Mouse (Mus musculus) adrenal gland, adult (tissue): ENCODE results near the gene Ttc3.
"Not testable (repeated sequence)": the region's sequence is repeated elsewhere in the genome, so short reads cannot be mapped to it uniquely, and the experiment has no call there.

Source experiments
- DNase-seq, 2 experiments: peaks; one replicate each; pipeline ENCODE4 v3.0.0; 2022 to 2023; ENCODE audit warnings: low spot score in 1 of 2; ENCODE audit not compliant: inconsistent age in 2 of 2

The Ttc3 gene

GRCm38 (mm10) chr16:94414151-94414550 is 43.7 kb downstream of the Ttc3 start:
- DNase-seq = no peak

GRCm38 (mm10) chr16:94420498-94420897 is 50.1 kb downstream of the Ttc3 start:
- no peak for DNase-seq

- DNase-seq = no peak
Observed at GRCm38 (mm10) chr16:94428948-94429347, 58.5 kb downstream of the Ttc3 start.

GRCm38 (mm10) chr16:94435495-94436234 is 65.2 kb downstream of the Ttc3 start:
- no peak for DNase-seq

- no peak for DNase-seq
Observed at GRCm38 (mm10) chr16:94436801-94437200, 66.4 kb downstream of the Ttc3 start.

- DNase-seq = peak in 1 of 2 experiments; percentile 67
Observed at GRCm38 (mm10) chr16:94441361-94441760, 70.9 kb downstream of the Ttc3 start.

GRCm38 (mm10) chr16:94449151-94449550 is 78.7 kb downstream of the Ttc3 start:
- DNase-seq = no peak

GRCm38 (mm10) chr16:94449632-94450031 is 79.2 kb downstream of the Ttc3 start:
- DNase-seq = no peak

GRCm38 (mm10) chr16:94451545-94452488 is 81.4 kb downstream of the Ttc3 start:
- DNase-seq = peak in 1 of 2 experiments; percentile 65

- no peak for DNase-seq
Observed at GRCm38 (mm10) chr16:94452768-94453167, 82.3 kb downstream of the Ttc3 start.

GRCm38 (mm10) chr16:94454146-94454545 is 83.7 kb downstream of the Ttc3 start:
- no peak for DNase-seq

GRCm38 (mm10) chr16:94464067-94464466 is 93.6 kb downstream of the Ttc3 start:
- no peak for DNase-seq

GRCm38 (mm10) chr16:94465900-94466299 is 95.5 kb downstream of the Ttc3 start:
- DNase-seq = no peak

- DNase-seq = not testable (repeated sequence)
Observed at GRCm38 (mm10) chr16:94466317-94466716, 95.9 kb downstream of the Ttc3 start.

- peak in 1 of 2 experiments; percentile 69 for DNase-seq
Observed at GRCm38 (mm10) chr16:94467337-94468055, 97.1 kb downstream of the Ttc3 start.

- peak in 1 of 2 experiments; percentile 64 for DNase-seq
Observed at GRCm38 (mm10) chr16:94468391-94468790, 98.0 kb downstream of the Ttc3 start.

GRCm38 (mm10) chr16:94472515-94472951 is 102.1 kb downstream of the Ttc3 start:
- peak; percentile 38 to 69 for DNase-seq

- DNase-seq = no peak
Observed at GRCm38 (mm10) chr16:94473086-94473822, 102.8 kb downstream of the Ttc3 start.

GRCm38 (mm10) chr16:94484752-94485535 is 114.5 kb downstream of the Ttc3 start:
- no peak for DNase-seq

GRCm38 (mm10) chr16:94487341-94487740 is 116.9 kb downstream of the Ttc3 start:
- no peak for DNase-seq
